ENCODE assay signal across 11 mouse cellular contexts in the genomic region with DNA sequence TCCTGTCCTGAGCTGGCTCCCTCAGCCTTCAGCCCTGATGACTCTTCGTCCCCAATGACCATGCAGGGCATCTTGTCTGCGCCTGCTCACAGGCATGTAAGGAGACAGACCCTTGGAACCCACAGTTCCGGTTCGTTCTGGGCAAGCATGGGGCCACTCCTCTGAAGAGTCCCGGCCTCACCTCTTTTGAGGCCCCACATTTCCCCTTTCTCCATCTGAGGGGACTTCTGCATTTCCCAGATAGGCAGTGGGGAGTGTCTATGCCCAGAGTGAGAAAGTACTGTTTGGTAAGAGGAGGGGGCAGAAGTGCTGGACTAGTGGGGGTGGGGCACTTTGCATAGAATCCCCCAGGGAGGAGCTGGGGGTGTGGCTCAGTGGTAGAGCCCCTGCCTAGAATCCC. TPM values are rescaled to one million over a fixed set of nuclear protein-coding genes. Genes with fewer than 3 reads are reported as not detected.
DNase-seq lines count a peak whose midpoint lies in the region; ATAC-seq and TF ChIP-seq lines count a peak whose summit lies in the region.
"Had no signal": no experiment of that assay in that cellular context is flagged by ENCODE, and none has a peak within 500 bp of the region (broad histone marks: within the 10 kb centered on the region; RNA-seq: fewer than 3 reads in every experiment).

No protein-coding gene starts in this region.

- TF ChIP-seq EP300 in liver, embryonic 14.5 days (IDR thresholded peaks at IDR 0.05; ENCODE audit: low read depth) = no peak

- no peak overlapping the region for H3K4me3 ChIP-seq in layer of hippocampus, adult 2 months
- no peak overlapping the region for H3K4me3 ChIP-seq in liver, embryonic 14.5 days (ENCODE audit: insufficient read depth in 1 of 2, low read depth in 2 of 2, low read length in 2 of 2)
- H3K4me3 ChIP-seq in small intestine, adult 2 months (ENCODE audit: low read depth, low read length) = no peak overlapping the region
- H3K4me3 ChIP-seq in midbrain, embryonic 14.5 days (replicated peaks; ENCODE audit: low read depth, low read length) = no peak overlapping the region

- peak overlapping the region; percentile 84 for H3K27ac ChIP-seq in layer of hippocampus, adult 2 months
- H3K27ac ChIP-seq in liver, embryonic 14.5 days = no peak overlapping the region
- H3K27ac ChIP-seq in small intestine, adult 2 months (ENCODE audit: insufficient read depth, low read depth, low read length) = peak overlapping the region; percentile 90
- H3K27ac ChIP-seq in midbrain, embryonic 14.5 days (replicated peaks; ENCODE audit: low read depth, low read length) = no peak overlapping the region
- H3K27ac ChIP-seq: hindbrain, postnatal 0 days had no signal

- peak; percentile 68 for ATAC-seq in liver, embryonic 14.5 days (ENCODE audit: insufficient read depth)
- ATAC-seq in midbrain, embryonic 14.5 days (ENCODE audit: low FRiP score, low TSS enrichment) = no peak
- ATAC-seq: CD4-positive, CD25-positive, alpha-beta regulatory T cell, adult 4 months; hindbrain, postnatal 0 days had no signal

- no peaks in the 10 kb centered on the region for H3K27me3 ChIP-seq in liver, embryonic 14.5 days (ENCODE audit: control insufficient read depth, insufficient read depth, low read length)
- no peaks in the 10 kb centered on the region for H3K27me3 ChIP-seq in small intestine, adult 2 months (ENCODE audit: control insufficient read depth, insufficient read depth, low read length)
- no peaks in the 10 kb centered on the region for H3K27me3 ChIP-seq in midbrain, embryonic 14.5 days (ENCODE audit: control insufficient read depth, insufficient read depth, low read length)

- H3K4me1 ChIP-seq in liver, embryonic 14.5 days (replicated peaks; ENCODE audit: control insufficient read depth in 2 of 2, insufficient read depth in 2 of 2, low read length in 1 of 2) = peaks cover 2 to 26% of the 10 kb centered on the region in 2 experiments
- H3K4me1 ChIP-seq in small intestine, adult 2 months (ENCODE audit: control insufficient read depth, insufficient read depth, insufficient read length, low read length) = peaks cover 41% of the 10 kb centered on the region
- H3K4me1 ChIP-seq in midbrain, embryonic 14.5 days (ENCODE audit: control insufficient read depth, insufficient read depth, low read length) = no peaks in the 10 kb centered on the region

- intact Hi-C loops in heart, postnatal 14 days (cut with DNase I) = loop anchor here (10.0 kb wide), 1 partner anchor 378 kb away; no protein-coding TSS in a partner anchor

- DNase-seq in layer of hippocampus, adult 2 months (ENCODE audit: low spot score in 2 of 2) = no peak
- no peak for DNase-seq in layer of hippocampus, postnatal 36 days
- peak; percentile 71 for DNase-seq in c-Kit-positive CD71-negative TER-119-negative erythroid progenitor cells, embryonic 14.5 days (ENCODE audit: low read depth)
- peak; percentile 26 to 49 (median 38) for DNase-seq in liver, embryonic 14.5 days (ENCODE audit: low read depth in 3 of 3, low spot score in 3 of 3)
- DNase-seq in midbrain, embryonic 14.5 days = no peak
- no peak for DNase-seq in neural tube, embryonic 10.5 days (ENCODE audit: extremely low spot score, low spot score)
- no peak for DNase-seq in heart, postnatal 14 days
- DNase-seq: cerebellum, adult 18-20 months had no signal

- no peak overlapping the region; the same call in 1 of the 2 replicates for H3K4me2 ChIP-seq in liver, embryonic 14.5 days (ENCODE audit: low read depth)
- H3K4me2 ChIP-seq in midbrain, embryonic 14.5 days (ENCODE audit: low read length) = no peak overlapping the region

- TF ChIP-seq CTCF in layer of hippocampus, adult 2 months (conservative IDR thresholded peaks at IDR 0.05) = no peak
- TF ChIP-seq CTCF in liver, embryonic 14.5 days (IDR thresholded peaks at IDR 0.05; ENCODE audit: low read depth) = no peak
- TF ChIP-seq CTCF in small intestine, adult 2 months (IDR thresholded peaks at IDR 0.05; ENCODE audit: extremely low read depth, insufficient read length, insufficient replicate concordance, low read depth, low read length) = no peak

- no peak for TF ChIP-seq POLR2A in small intestine, adult 2 months (IDR thresholded peaks at IDR 0.05; ENCODE audit: low read depth, low read length)

- no peaks in the 10 kb centered on the region for H3K36me3 ChIP-seq in liver, embryonic 14.5 days (replicated peaks; ENCODE audit: control insufficient read depth, insufficient read depth, low read depth)
- peaks cover 18% of the 10 kb centered on the region for H3K36me3 ChIP-seq in small intestine, adult 2 months (ENCODE audit: control insufficient read depth, insufficient read depth, low read length)
- H3K36me3 ChIP-seq in midbrain, embryonic 14.5 days (ENCODE audit: control insufficient read depth, insufficient read depth, low read length) = no peaks in the 10 kb centered on the region

- WGBS in liver, embryonic 14.5 days (ENCODE audit: insufficient replicate concordance) = 10% methylated on average over 5 of the region's 5 CpGs
- 70% methylated on average over 5 of the region's 5 CpGs for WGBS in small intestine, adult 2 months
- 91% methylated on average over 5 of the region's 5 CpGs for WGBS in midbrain, embryonic 14.5 days

- H3K9ac ChIP-seq in liver, embryonic 14.5 days (replicated peaks) = no peak overlapping the region
- no peak overlapping the region for H3K9ac ChIP-seq in midbrain, embryonic 14.5 days (replicated peaks; ENCODE audit: low read length)

- H3K9me3 ChIP-seq in liver, embryonic 14.5 days (ENCODE audit: control insufficient read depth, low read length) = no peaks in the 10 kb centered on the region
- H3K9me3 ChIP-seq in midbrain, embryonic 14.5 days (ENCODE audit: control insufficient read depth, low read length) = no peaks in the 10 kb centered on the region

RNA-seq across cellular contexts. Expression of a gene that starts 35.0 kb away (rescaled TPM):
- 10 to 100 TPM; 52.5 to 53.8 TPM for total RNA-seq in layer of hippocampus, adult 2 months (2021)
- total RNA-seq in layer of hippocampus, postnatal 36 days (2021) = 10 to 100 TPM; 52.6 to 55.3 TPM
- 48.6 and 56.8 TPM in 2 replicates for polyA plus RNA-seq in liver, embryonic 14.5 days (2012; rRNA removed)
- 107 and 118 TPM in 2 replicates for polyA plus RNA-seq in liver, embryonic 14.5 days (2014; fragmentation: Nextera tagmentation; extraction: Ambion mirVana)
- polyA plus RNA-seq in small intestine, adult 2 months (2012; rRNA removed) = 82.6 and 240 TPM in 2 replicates
- 113 and 119 TPM in 2 replicates for polyA plus RNA-seq in midbrain, embryonic 14.5 days (2014; fragmentation: Nextera tagmentation; extraction: Ambion mirVana)
- total RNA-seq in heart, postnatal 14 days (2021) = 10 to 100 TPM; 42.6 to 48.1 TPM

RNA-seq across cellular contexts. Expression of a gene that starts 38.3 kb away (rescaled TPM):
- 100 to 1,000 TPM; 162 to 171 TPM for total RNA-seq in layer of hippocampus, adult 2 months (2021)
- 100 to 1,000 TPM; 179 to 185 TPM for total RNA-seq in layer of hippocampus, postnatal 36 days (2021)
- polyA plus RNA-seq in liver, embryonic 14.5 days (2012; rRNA removed) = 3.0 and 3.1 TPM in 2 replicates
- 2.2 and 2.7 TPM in 2 replicates for polyA plus RNA-seq in liver, embryonic 14.5 days (2014; fragmentation: Nextera tagmentation; extraction: Ambion mirVana)
- polyA plus RNA-seq in small intestine, adult 2 months (2012; rRNA removed) = 57.8 and 234 TPM in 2 replicates
- 38.6 and 64.0 TPM in 2 replicates for polyA plus RNA-seq in midbrain, embryonic 14.5 days (2014; fragmentation: Nextera tagmentation; extraction: Ambion mirVana)
- 1 to 10 TPM; 1.5 to 1.6 TPM for total RNA-seq in heart, postnatal 14 days (2021)

Comparison
In these comparisons a context has a peak if more than half of its experiments do, and no peak if none do; other contexts are left out.
1. DNase-seq: peak in c-Kit-positive CD71-negative TER-119-negative erythroid progenitor cells, embryonic 14.5 days (single experiment) and liver, embryonic 14.5 days (3 of 3); none in layer of hippocampus, adult 2 months (0 of 2), layer of hippocampus, postnatal 36 days (0 of 2), midbrain, embryonic 14.5 days (single experiment), neural tube, embryonic 10.5 days (single experiment) and heart, postnatal 14 days (0 of 2).
2. H3K27ac ChIP-seq: peak in layer of hippocampus, adult 2 months (single experiment) and small intestine, adult 2 months (single experiment); none in liver, embryonic 14.5 days (single experiment) and midbrain, embryonic 14.5 days (single experiment).
3. RNA of a gene that starts 38.3 kb away (total RNA-seq): 179 to 185 TPM in layer of hippocampus, postnatal 36 days and 162 to 171 TPM in layer of hippocampus, adult 2 months; 1.5 to 1.6 TPM in heart, postnatal 14 days; every median in the first group is over 10 times any median in the second.